Mouse (Mus musculus) liver, embryonic 13.5 days (tissue): ENCODE measurements around the gene Btbd35f22. TPM values are rescaled to one million over a fixed set of nuclear protein-coding genes. Genes with fewer than 3 reads are reported as not detected.
"Not testable (repeated sequence)": the region's sequence is repeated elsewhere in the genome, so short reads cannot be mapped to it uniquely, and the experiment has no call there.

ENCODE experiments used
- ATAC-seq: fragments of 200-750 bp; cut with Nextera tagmentation; 2 replicates; pipeline ENCODE4 v1.8.0; 2017; ENCODE audit warnings: low read depth, mild to moderate bottlenecking, moderate number of reproducible peaks, moderate library complexity
- DNase-seq: peaks from one replicate; pipeline ENCODE4 v3.0.0; 2022
- H3K27ac ChIP-seq: fragments of 300-500 bp; sonication (generic); 2 replicates; pipeline ENCODE4 v1.5.1; 2015; ENCODE audit warnings: moderate library complexity, mild to moderate bottlenecking, inconsistent platforms
- H3K27me3 ChIP-seq: fragments of 300-500 bp; sonication (generic); 2 replicates; pipeline ENCODE4 v1.6.1; 2015; ENCODE audit warnings: mild to moderate bottlenecking, inconsistent platforms
- H3K36me3 ChIP-seq: fragments of 300-500 bp; sonication (generic); 2 replicates; pipeline ENCODE4 v1.6.1; 2015; ENCODE audit warnings: mild to moderate bottlenecking, inconsistent platforms
- H3K4me1 ChIP-seq: fragments of 300-500 bp; sonication (generic); replicated peaks from 2 replicates; pipeline ENCODE4 v1.6.1; 2015; ENCODE audit warnings: inconsistent platforms
- H3K4me2 ChIP-seq: fragments of 300-500 bp; sonication (generic); 2 replicates; pipeline ENCODE4 v1.6.1; 2015; ENCODE audit warnings: inconsistent platforms, mild to moderate bottlenecking, moderate library complexity
- H3K4me3 ChIP-seq: fragments of 300-500 bp; sonication (generic); replicated peaks from 2 replicates; pipeline ENCODE4 v1.5.1; 2015; ENCODE audit warnings: mild to moderate bottlenecking, inconsistent platforms
- H3K9ac ChIP-seq: fragments of 300-500 bp; sonication (generic); 2 replicates; pipeline ENCODE4 v1.6.1; 2015; ENCODE audit warnings: mild to moderate bottlenecking, inconsistent platforms
- H3K9me3 ChIP-seq: fragments of 300-500 bp; sonication (generic); replicated peaks from 2 replicates; pipeline ENCODE4 v1.6.1; 2016; ENCODE audit warnings: inconsistent platforms
- WGBS: fragments of 180-500 bp; shearing (Covaris S2); methylation state at CpG from one replicate; pipeline ENCODE4 v1.1.7; 2015; ENCODE audit not compliant: insufficient replicate concordance; 5-methylcytosine and 5-hydroxymethylcytosine counted together
- polyA plus RNA-seq: library from polyadenylated mRNA; unstranded; fragments of >200 nt; fragmentation: Nextera tagmentation; extraction: Ambion mirVana; gene quantifications from 2 replicates; pipeline ENCODE4 v1.2.1, GENCODE M21; 2015

Btbd35f22 gene
- polyA plus RNA-seq, result not detected in 2 replicates

GRCm38 (mm10) chrX:32047529-32047928 is at the start of gene Btbd35f22:
Btbd35f22 (plus strand) TSS chrX:32047829.
- not testable (repeated sequence) for ATAC-seq, H3K9ac ChIP-seq, H3K4me2 ChIP-seq, DNase-seq, H3K27me3 ChIP-seq, H3K36me3 ChIP-seq, H3K4me3 ChIP-seq, H3K4me1 ChIP-seq, H3K9me3 ChIP-seq, H3K27ac ChIP-seq
- no CpG with 5 or more reads among the region's 3 CpGs for WGBS

Other genes with a start within 250 kb of the Btbd35f22 start
- not detected in 2 replicates for gene Gm21637, start 85.8 kb upstream of the Btbd35f22 start, polyA plus RNA-seq
- gene Btbd35f2, start 230.6 kb downstream of the Btbd35f22 start, polyA plus RNA-seq, result not detected in 2 replicates